Mouse (Mus musculus): ENCODE results near the gene Minos1. TPM values are rescaled to one million over a fixed set of nuclear protein-coding genes. Genes with fewer than 3 reads are reported as not detected.

The Minos1 gene
- total RNA-seq, 2 experiments from 2014 or later: 588 to 656 TPM

- DNase-seq: peak; percentile 74
Measured at GRCm38 (mm10) chr4:139092356-139093195, 38.3 kb downstream of the Minos1 start, which contains the start of gene Nbl1. Gene Nbl1 (minus strand): TSS chr4:139092993.

- peak; percentile 60 for DNase-seq
Measured at GRCm38 (mm10) chr4:139091478-139092355, 39.2 kb downstream of the Minos1 start.

DNA sequence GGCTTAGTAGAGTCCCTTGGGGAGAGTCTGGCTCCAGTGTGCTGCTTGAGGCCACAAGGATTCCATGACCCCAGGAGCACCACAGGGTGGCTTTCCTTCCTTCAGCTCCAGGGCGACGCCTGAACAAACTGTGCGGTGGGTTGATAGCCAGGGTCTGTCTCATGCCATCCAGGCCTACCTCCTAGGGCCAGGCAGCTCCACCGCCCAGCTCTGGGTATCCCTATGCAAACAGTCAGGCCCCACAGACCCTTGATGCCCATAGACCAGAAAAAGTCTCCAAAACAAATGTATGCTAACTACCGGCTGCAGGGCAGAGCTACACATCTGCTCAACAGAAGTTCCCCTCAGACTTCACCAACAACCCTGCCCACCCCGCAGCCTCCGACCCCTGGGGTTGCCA lies 39.8 kb downstream of the Minos1 start:
- no peak for DNase-seq

DNA sequence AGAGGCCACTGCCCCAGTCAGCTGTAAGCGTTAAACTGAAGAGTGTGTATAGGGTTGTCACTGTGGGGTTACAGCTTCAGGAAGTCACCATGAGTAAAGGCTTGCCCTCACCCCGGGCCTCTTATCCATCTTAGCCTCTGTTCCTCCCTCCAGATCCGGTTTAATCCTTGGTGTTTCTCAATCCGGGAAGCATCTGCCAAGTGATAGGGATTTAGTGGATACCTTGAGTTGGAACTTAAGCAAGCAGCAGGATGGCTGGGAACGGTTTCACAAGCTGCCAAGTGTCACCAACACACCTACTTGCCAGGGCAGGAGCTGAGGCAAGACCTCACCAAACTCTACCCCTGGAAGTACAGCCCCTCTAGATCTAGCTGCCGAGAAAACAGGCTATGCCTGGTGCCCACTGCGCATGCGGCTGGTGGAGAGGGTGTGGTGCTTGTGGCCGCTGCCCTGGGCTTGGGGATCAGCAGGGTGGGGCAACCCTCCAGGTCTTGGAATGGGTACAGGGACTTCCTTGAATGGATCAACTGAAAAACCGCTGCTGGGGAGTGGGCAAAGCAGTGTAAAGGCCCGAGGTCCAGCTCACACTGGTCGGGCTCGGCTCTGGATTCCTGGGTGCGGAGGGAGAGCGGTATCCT lies 40.5 kb downstream of the Minos1 start:
- no peak for DNase-seq

GRCm38 (mm10) chr4:139088982-139089671 lies 41.8 kb downstream of the Minos1 start:
- no peak for DNase-seq

DNA sequence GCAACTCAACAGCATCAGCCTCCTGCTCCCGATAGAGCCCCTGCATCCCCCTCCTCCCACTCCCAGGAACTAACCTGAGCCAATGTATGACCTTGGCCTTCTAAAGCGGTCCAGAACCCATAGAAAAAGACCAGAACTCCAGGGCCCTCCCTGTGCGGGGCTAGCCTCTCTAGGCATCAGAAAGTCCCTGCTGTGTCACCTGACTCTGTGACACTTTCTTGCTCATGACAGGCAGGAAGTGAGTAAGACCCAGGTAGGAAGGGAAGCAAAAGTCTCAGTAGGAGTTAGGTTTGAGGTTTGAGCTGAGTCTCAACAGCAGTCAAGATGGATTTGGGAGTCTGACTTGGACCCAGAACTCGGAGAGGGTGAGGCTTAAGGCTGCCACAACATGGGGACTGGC lies 43.9 kb downstream of the Minos1 start:
- DNase-seq: no peak

- DNase-seq: peak; percentile 94
Measured at GRCm38 (mm10) chr4:139086037-139086436, 44.9 kb downstream of the Minos1 start.

DNA sequence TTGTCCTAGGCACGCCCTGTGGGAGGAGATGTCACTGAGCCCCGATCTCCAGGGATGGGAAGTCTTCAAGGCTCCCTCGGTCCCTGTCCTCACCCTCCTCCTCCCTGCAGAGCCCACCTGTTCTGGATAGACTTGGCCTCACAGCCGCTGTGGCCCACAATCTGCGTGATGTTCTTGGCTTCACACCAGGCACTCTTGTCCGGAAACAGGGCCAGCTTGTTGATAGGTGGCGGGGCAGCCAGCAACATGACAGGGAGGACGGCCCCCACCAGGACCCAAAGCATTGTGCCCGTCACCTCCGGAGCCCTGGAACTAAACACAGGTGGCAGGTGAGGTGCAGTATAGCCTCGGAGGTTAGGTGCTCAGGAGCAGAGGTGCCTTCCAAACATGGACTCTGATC lies 45.6 kb downstream of the Minos1 start:
- no peak for DNase-seq

GRCm38 (mm10) chr4:139082790-139083564 lies 47.9 kb downstream of the Minos1 start:
- no peak for DNase-seq

- DNase-seq: no peak
Measured at GRCm38 (mm10) chr4:139081270-139081931, 49.5 kb downstream of the Minos1 start.

DNA sequence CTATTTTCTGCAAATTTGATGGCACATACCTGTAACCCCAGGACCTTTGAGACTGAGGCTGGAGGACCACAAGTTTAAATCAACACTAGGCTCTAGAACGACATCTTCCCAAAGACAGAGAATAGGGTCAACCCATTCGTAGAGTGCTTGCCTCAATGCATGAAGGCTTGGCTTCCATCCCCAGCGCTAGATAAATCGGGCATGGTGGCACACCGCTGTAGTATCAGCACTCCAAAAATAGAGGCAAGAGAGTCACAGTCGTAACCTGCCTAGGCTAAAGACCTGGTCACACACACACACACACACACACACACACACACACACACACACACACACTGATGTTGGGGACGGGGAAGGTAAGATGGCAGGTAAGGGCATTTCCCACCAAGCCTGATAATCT lies 50.7 kb downstream of the Minos1 start:
- DNase-seq: no peak

- DNase-seq: no peak
Measured at GRCm38 (mm10) chr4:139079439-139079838, 51.5 kb downstream of the Minos1 start.

DNA sequence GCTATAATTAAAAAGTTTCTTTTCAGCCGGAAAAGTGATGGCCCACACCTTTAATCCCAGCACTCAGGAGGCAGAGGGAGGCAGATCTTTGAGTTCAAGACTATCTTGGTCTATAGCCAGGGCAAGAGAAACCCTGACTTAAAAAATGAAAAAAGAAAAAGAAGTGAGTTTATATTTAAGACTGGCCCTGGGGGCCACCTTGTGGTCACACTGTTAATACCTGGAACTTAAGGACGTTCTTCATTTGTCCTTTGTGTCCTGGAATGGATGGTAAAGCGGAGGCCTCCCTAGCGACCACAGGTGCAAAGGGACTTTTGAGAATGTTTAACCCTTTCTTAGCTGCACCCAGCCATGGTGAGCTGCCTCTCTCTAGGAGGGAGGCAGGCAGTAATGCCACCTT lies 52.2 kb downstream of the Minos1 start:
- no peak for DNase-seq

GRCm38 (mm10) chr4:139078313-139078712 lies 52.6 kb downstream of the Minos1 start:
- no peak for DNase-seq

DNA sequence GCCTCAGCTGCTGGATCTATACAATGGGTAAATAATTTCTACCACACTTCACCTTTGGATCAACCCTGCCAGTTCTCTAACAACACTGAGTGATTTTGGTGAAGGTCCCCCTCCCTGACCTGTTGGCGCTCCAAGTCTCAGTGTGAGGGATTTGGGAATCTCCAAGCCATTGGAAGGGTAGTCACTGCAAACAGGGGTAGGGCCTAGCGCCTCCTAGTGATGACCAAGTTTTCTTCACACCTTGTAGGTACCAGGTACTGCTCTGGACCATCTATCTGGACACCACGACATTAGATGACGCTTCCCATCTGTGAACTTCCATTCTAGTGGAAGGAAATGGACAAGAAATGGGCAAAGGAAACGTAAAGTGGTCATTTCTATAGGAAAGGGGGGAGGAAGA lies 55.0 kb downstream of the Minos1 start:
- no peak for DNase-seq

DNA sequence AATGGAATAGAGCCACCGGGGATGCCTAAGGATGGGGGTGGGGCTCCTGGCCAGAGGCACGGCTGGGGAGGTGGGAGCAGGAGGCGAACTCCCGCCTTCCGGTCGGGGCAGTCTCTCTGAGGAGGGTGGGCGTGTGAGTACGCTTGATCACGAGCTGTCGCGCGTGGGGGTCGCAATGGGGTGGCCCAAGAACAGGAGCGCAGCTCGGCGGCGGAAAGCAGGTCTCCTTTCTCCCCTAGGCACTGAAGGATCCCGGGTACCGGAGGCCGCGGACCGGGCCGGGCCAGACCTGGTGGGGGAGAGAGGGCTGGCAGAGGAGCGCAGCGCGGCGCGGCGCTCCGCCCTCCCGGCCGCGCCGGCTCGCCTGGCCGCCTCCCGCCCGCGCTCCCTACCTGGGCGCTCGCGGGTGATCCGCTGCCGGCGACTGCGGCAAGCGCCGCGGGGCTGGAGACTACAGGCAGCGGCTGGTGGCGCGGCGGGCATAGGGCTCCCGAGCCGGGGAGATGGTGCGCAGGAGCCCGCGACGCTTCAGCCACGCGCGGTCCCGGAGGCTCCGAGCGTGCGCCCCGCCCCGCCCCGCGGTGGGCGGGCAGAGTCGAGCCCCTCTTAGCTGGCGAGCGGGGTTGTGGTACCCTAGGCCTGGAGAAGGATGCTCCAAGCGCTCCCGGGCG lies 55.7 kb downstream of the Minos1 start, which contains the start of gene Htr6:
Gene Htr6 (minus strand): TSS at position 530 of the 671 bp plus-strand sequence.
- no peak for DNase-seq

GRCm38 (mm10) chr4:139074060-139074459 lies 56.9 kb downstream of the Minos1 start:
- no peak for DNase-seq

GRCm38 (mm10) chr4:139068287-139068686 lies 62.6 kb downstream of the Minos1 start:
- DNase-seq: no peak

- no peak for DNase-seq
Measured at GRCm38 (mm10) chr4:139064831-139065230, 66.1 kb downstream of the Minos1 start.

DNA sequence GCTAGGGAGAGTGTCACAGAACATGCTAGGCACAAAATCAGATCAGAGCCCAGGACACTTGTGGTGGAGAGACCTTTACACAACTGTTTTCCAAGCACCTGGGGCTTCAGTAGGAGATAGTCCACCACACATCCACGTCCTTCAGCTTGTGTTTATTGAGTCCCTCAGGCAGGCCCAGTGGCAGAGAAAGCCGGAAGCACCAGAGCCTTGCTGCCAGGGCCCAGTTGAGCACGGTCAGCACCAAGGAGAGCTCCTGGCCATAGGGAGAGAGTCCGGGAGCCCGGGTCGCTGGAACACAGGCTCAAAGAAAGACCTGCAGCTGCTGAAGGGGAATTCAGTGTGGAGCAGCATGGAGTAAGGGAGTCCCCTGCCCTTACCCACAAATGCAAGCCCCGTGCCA lies 71.3 kb downstream of the Minos1 start:
- DNase-seq: peak; percentile 81
